Mouse (Mus musculus) hindbrain, embryonic 16.5 days (tissue): ENCODE data around the gene Parvb. TPM values are rescaled to one million over a fixed set of nuclear protein-coding genes. Genes with fewer than 3 reads are reported as not detected.

ENCODE experiments used
- ATAC-seq: fragments of 200-750 bp; cut with Nextera tagmentation; 2 replicates; pipeline ENCODE4 v1.8.0; 2017; ENCODE audit warnings: moderate TSS enrichment, moderate library complexity
- H3K27ac ChIP-seq: fragments of 300-500 bp; sonication (generic); 2 replicates; pipeline ENCODE4 v1.5.1; 2014; ENCODE audit warnings: low read depth, mild to moderate bottlenecking, control low read depth, low read length, moderate library complexity
- H3K27me3 ChIP-seq: fragments of 300-500 bp; sonication (generic); replicated peaks from 2 replicates; pipeline ENCODE4 v1.6.1; 2014; ENCODE audit warnings: low read length; ENCODE audit not compliant: control insufficient read depth, insufficient read depth
- H3K36me3 ChIP-seq: fragments of 300-500 bp; sonication (generic); 2 replicates; pipeline ENCODE4 v1.6.1; 2014; ENCODE audit warnings: mild to moderate bottlenecking, low read length, moderate library complexity, mixed read lengths; ENCODE audit not compliant: control insufficient read depth, insufficient read depth
- H3K4me1 ChIP-seq: fragments of 300-500 bp; sonication (generic); 2 replicates; pipeline ENCODE4 v1.6.1; 2014; ENCODE audit warnings: low read depth, low read length; ENCODE audit not compliant: control insufficient read depth, insufficient read depth
- H3K4me2 ChIP-seq: fragments of 300-500 bp; sonication (generic); 2 replicates; pipeline ENCODE4 v1.6.1; 2014; ENCODE audit warnings: mild to moderate bottlenecking, low read length, control low read depth, moderate library complexity
- H3K4me3 ChIP-seq: fragments of 300-500 bp; sonication (generic); 2 replicates; pipeline ENCODE4 v1.5.1; 2014; ENCODE audit warnings: mild to moderate bottlenecking, low read length, control low read depth, moderate library complexity
- H3K9ac ChIP-seq: fragments of 300-500 bp; sonication (generic); 2 replicates; pipeline ENCODE4 v1.6.1; 2014; ENCODE audit warnings: low read depth, mild to moderate bottlenecking, control low read depth, low read length, moderate library complexity
- H3K9me3 ChIP-seq: fragments of 300-500 bp; sonication (generic); 2 replicates; pipeline ENCODE4 v1.6.1; 2014; ENCODE audit warnings: mild to moderate bottlenecking, low read length, moderate library complexity; ENCODE audit not compliant: control insufficient read depth
- WGBS: fragments of 180-500 bp; shearing (Covaris S2); extraction: QIAGEN DNeasy Blood & Tissue Kit; methylation state at CpG from one replicate; pipeline ENCODE4 v1.1.7; 2014; 5-methylcytosine and 5-hydroxymethylcytosine counted together
- polyA plus RNA-seq: library from polyadenylated mRNA; unstranded; fragments of >200 nt; fragmentation: Nextera tagmentation; extraction: Ambion mirVana; gene quantifications from 2 replicates; pipeline ENCODE4 v1.2.1, GENCODE M21; 2015

Parvb gene
- polyA plus RNA-seq, 1 experiment from 2014 or later, result 4.8 TPM

DNA sequence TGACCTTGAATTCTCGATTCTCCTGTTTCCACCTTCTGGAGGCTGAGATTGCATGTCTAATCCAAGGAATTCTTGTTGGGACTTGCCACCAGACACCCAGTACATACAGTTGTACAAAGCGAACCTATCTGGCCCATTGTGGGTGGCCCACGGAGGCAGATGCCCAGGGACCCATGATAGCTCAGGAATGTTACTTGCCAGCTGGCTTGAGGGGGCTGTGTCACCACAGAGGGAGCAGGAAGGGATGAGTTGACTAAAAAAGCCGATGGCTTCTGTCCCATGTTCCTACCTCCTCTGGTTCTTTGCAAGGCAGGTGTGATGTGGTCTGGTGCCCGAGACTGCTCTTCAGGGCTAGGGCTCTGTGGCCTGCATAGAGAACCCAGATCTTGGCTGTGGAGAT, 59.3 kb downstream of the Parvb start:
- WGBS, result 91% methylated on average over 5 of the region's 5 CpGs
- Histone ChIP-seq H3K9ac (no peak overlapping the region), H3K27ac (no peak overlapping the region), H3K4me1 (peaks cover 2% of the 10 kb centered on the region; the same call in 1 of the 2 replicates), H3K36me3 (no peaks in the 10 kb centered on the region), H3K9me3 (no peaks in the 10 kb centered on the region), H3K4me3 (no peak overlapping the region), H3K4me2 (no peak overlapping the region), H3K27me3 (no peaks in the 10 kb centered on the region)
- ATAC-seq, result no peak

DNA sequence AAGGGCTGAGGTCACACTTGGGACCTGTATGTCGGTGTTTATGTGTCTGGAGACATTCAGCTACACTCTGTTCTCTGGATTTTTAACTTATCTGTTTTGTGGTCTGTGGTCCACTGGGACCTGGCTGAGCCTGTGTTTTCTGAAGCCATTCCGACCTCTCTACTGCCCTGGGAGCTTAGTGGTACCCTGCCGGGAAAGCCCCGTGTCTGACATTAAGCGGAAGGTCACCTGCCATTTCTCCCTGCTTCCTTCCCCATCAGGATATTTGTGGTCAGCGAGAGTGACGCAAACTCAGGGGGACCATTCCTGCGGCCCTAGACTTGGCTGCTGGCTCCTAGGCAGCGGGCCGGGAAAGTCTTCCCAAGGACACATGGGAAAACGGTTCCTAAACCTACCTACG, 61.7 kb downstream of the Parvb start:
- ATAC-seq, result no peak
- Histone ChIP-seq H3K9me3 (no peaks in the 10 kb centered on the region), H3K27me3 (no peaks in the 10 kb centered on the region), H3K4me3 (no peak overlapping the region), H3K27ac (no peak overlapping the region), H3K9ac (no peak overlapping the region), H3K4me2 (no peak overlapping the region), H3K36me3 (no peaks in the 10 kb centered on the region), H3K4me1 (peaks cover 4% of the 10 kb centered on the region)
- 78% methylated on average over 12 of the region's 12 CpGs for WGBS

DNA sequence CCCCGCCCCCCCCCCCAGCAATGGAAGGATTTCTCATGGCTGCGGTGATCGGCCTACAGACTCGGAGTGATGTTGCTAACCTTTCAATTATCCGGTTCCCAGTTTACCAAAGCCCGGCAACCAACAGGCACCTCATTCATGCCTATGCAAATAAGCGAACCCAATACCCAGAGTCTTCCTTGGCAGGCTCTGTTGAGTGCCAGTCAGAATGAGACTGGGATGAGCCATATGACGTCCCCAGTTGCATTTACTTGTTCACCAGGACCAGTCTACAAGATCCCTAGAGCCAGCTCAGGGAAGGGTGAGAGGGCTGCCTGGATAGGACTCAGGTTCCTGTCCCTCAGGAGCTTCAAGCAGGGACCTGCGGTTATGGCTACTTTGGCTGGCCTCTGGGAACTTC, 62.5 kb downstream of the Parvb start:
- no peak overlapping the region for H3K4me2 ChIP-seq
- no peak for ATAC-seq
- no peaks in the 10 kb centered on the region for H3K9me3 ChIP-seq
- H3K27ac ChIP-seq, result no peak overlapping the region
- H3K4me1 ChIP-seq, result peaks cover 12% of the 10 kb centered on the region
- H3K4me3 ChIP-seq, result no peak overlapping the region
- no peaks in the 10 kb centered on the region for H3K27me3 ChIP-seq
- H3K9ac ChIP-seq, result no peak overlapping the region
- 54% methylated on average over 9 of the region's 9 CpGs for WGBS
- no peaks in the 10 kb centered on the region for H3K36me3 ChIP-seq

DNA sequence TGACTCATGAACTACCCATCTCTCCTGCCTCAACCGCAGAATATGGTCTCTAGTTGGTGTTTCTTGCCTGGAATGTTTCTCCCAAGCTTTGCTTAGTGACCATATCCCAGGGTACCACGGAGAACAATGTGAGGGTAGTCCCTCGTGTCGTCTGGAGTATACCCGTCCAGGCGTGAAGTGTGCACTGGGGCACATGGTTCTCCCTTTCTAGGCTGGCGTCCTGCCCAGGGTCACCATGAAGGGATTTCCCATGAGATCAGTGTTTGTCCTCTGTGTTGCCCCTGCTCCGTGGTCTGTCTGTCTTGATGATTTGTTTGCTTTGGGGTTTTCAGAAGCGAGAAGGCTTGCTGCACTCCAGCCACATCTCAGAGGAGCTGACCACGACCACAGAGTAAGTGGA, 63.4 kb downstream of the Parvb start:
- Histone ChIP-seq H3K36me3 (no peaks in the 10 kb centered on the region), H3K9me3 (no peaks in the 10 kb centered on the region), H3K4me3 (no peak overlapping the region), H3K9ac (no peak overlapping the region), H3K27ac (no peak overlapping the region), H3K4me2 (no peak overlapping the region), H3K4me1 (peaks cover 20% of the 10 kb centered on the region), H3K27me3 (no peaks in the 10 kb centered on the region)
- no peak for ATAC-seq
- 62% methylated on average over 10 of the region's 10 CpGs for WGBS

DNA sequence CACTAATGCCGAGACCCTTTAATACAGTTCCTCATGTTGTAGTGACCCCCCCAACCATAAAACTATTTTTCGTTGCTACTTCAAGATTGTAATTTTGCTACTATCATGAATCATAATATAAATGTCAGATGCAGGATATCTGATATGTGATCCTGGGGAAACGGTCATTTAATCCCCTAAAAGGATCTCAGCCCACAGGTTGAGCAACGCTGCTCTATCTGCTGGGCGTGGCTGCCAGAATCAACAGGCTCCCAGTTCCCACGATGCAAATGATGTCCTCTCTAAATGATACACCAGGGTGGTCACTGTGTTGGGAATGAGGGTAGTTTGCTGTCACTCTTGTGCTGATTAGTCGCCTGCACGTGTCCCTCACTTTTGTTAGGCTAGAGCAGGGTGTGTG, 65.6 kb downstream of the Parvb start:
- Histone ChIP-seq H3K4me1 (peaks cover 38% of the 10 kb centered on the region), H3K27me3 (no peaks in the 10 kb centered on the region), H3K27ac (no peak overlapping the region), H3K4me3 (no peak overlapping the region), H3K36me3 (no peaks in the 10 kb centered on the region), H3K9me3 (no peaks in the 10 kb centered on the region), H3K4me2 (no peak overlapping the region), H3K9ac (no peak overlapping the region)
- ATAC-seq, result no peak
- WGBS, result 70% methylated on average over 8 of the region's 8 CpGs

DNA sequence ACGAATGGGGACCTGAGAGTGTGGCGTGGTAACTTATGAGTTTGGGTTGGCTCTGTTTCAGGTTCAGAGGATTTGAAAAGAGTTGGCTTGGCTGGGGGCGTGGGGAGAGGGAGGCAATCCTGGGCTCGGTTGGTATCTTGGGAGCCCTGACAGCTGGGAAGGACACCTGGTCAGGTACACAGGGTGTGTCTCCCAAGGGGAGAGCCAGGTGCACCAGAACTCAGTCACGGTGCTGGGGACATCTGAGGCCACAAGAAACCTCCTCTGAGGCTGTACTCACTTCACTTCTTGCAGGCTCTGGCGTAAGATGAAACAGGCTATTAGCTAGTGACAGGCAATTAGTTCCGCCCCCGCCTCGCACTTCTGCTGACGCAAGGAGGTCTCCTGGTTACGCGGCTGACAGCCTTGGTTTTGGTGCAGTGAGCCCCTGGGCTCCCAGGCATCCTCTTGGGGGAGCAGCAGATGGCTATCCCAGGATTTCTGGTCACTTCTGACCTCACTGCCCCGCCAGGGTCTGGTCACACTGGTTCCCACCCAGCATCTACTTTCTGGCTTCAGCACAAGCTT, 67.0 kb downstream of the Parvb start:
- ATAC-seq, result peak; percentile 41
- Histone ChIP-seq H3K9ac (peak overlapping the region; percentile 9), H3K9me3 (no peaks in the 10 kb centered on the region), H3K27me3 (no peaks in the 10 kb centered on the region), H3K4me2 (peak overlapping the region; percentile 27), H3K36me3 (no peaks in the 10 kb centered on the region), H3K4me3 (no peak overlapping the region), H3K27ac (0 out of 2 replicates have a peak overlapping the region, but pooled peaks have one; percentile 36), H3K4me1 (peaks cover 47% of the 10 kb centered on the region)
- 7% methylated on average over 13 of the region's 13 CpGs for WGBS

DNA sequence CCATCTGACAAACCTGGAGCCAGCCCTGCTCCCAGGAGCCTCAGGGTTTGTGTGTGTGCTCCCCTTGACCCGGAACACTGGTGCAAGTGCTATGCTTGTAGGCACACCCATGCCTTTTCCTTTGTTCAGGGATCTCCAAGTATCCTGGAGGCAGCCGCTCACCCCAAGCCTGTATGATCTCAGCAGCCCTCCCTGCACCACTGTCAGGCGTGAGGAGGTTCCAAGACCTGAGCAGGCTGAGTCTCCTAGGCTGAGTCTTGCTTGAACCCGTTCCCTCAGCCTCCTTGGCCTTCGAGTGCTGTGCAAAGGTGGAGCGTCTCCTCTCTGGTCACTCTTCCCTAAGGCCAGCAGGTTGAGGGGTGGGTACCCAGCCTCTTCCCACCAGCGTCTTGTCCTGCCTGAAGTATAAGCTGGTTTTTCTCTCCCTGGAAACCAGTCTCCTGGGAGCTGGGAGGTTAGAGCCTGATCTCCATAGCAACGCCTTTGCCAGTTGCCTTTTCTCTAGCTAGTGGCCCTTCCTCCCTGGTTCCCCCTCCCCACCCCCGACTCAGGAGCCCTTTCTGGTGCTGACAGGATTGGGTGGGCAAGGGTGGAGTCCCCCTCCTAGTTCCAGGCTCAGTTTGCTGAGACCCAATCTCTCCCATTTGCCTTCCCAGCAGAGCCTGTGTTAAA, 68.0 kb downstream of the Parvb start:
- no peaks in the 10 kb centered on the region for H3K36me3 ChIP-seq
- ATAC-seq, result peak; percentile 76
- H3K4me1 ChIP-seq, result peaks cover 47% of the 10 kb centered on the region
- H3K27me3 ChIP-seq, result no peaks in the 10 kb centered on the region
- no peak overlapping the region; the same call in 1 of the 2 replicates for H3K4me2 ChIP-seq
- H3K9me3 ChIP-seq, result no peaks in the 10 kb centered on the region
- 16% methylated on average over 9 of the region's 9 CpGs for WGBS
- H3K27ac ChIP-seq, result peak overlapping the region; percentile 65
- H3K4me3 ChIP-seq, result no peak overlapping the region
- peak overlapping the region; percentile 42 for H3K9ac ChIP-seq

DNA sequence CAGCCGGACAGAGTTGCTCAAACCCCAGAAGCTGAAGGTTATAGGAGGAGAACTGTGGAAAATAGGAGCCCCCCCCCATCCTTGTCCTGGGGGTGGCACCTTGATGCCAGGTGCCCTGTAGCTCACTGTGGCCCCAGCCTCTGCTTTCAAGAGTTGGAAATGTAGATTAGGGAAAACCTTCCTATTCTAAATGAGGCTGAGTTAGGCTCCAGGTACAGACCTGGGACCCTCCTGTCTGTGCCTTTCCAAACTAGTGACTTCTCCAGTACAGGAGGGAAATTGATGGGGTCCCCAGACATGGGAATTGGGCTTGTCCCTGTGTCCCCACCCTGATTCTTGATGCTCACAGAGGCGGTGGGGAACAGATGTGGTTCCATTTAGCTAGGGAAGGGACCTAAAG, 68.7 kb downstream of the Parvb start:
- H3K9me3 ChIP-seq, result no peaks in the 10 kb centered on the region
- H3K27me3 ChIP-seq, result no peaks in the 10 kb centered on the region
- 41% methylated on average over 2 of the region's 2 CpGs for WGBS
- H3K9ac ChIP-seq, result peak overlapping the region; percentile 42; the same call in 1 of the 2 replicates
- no peaks in the 10 kb centered on the region for H3K36me3 ChIP-seq
- ATAC-seq, result no peak
- peaks cover 53% of the 10 kb centered on the region for H3K4me1 ChIP-seq
- H3K4me3 ChIP-seq, result no peak overlapping the region
- peak overlapping the region; percentile 65 for H3K27ac ChIP-seq
- no peak overlapping the region for H3K4me2 ChIP-seq

DNA sequence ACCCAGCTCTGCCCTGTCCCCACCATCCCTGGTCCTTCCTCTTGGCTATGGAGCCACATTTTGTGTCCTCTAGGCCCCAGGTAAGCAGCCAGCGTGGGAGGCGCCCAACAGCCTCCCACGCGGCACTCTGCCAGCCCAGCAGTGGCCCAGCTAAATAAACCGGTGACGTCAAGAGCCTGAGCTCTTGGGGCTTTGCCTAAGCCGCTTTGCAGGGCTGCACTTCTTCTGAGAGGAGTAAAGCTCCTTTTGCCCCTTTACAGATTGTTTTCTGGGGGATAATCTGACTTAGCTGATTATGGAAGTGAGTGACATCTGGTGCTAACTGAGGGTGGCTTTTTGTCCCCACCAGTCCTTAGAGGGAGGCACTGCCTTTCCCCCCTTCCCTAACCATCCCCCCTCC, 69.2 kb downstream of the Parvb start:
- Histone ChIP-seq H3K4me3 (no peak overlapping the region), H3K4me2 (no peak overlapping the region), H3K9ac (peak overlapping the region; percentile 27; the same call in 1 of the 2 replicates), H3K36me3 (no peaks in the 10 kb centered on the region), H3K9me3 (no peaks in the 10 kb centered on the region), H3K27me3 (no peaks in the 10 kb centered on the region), H3K4me1 (peaks cover 55% of the 10 kb centered on the region), H3K27ac (peak overlapping the region; percentile 65)
- 13% methylated on average over 7 of the region's 7 CpGs for WGBS
- no peak for ATAC-seq
